Mouse (Mus musculus) ES-Bruce4 (cell line): ENCODE data around the gene Aknad1. TPM values are rescaled to one million over a fixed set of nuclear protein-coding genes. Genes with fewer than 3 reads are reported as not detected.

ENCODE experiments used
- H3K27ac ChIP-seq: 2 replicates; pipeline ENCODE4 v1.5.1; 2012; ENCODE audit warnings: low read length, inconsistent platforms; ENCODE audit not compliant: insufficient read depth
- H3K27me3 ChIP-seq: 2 replicates; pipeline ENCODE4 v1.6.1; 2012; ENCODE audit warnings: mild to moderate bottlenecking, low read length, inconsistent platforms; ENCODE audit not compliant: control insufficient read depth, poor library complexity, insufficient read depth, severe bottlenecking
- H3K36me3 ChIP-seq: 2 replicates; pipeline ENCODE4 v1.6.1; 2012; ENCODE audit warnings: inconsistent platforms, mild to moderate bottlenecking, low read length, moderate library complexity; ENCODE audit not compliant: control insufficient read depth, poor library complexity, insufficient read depth, severe bottlenecking
- H3K4me1 ChIP-seq: one replicate; pipeline ENCODE4 v1.8.1; 2011; ENCODE audit warnings: low read length; ENCODE audit not compliant: control insufficient read depth, insufficient read depth
- H3K4me3 ChIP-seq: 2 replicates; pipeline ENCODE4 v1.5.1; 2011; ENCODE audit warnings: low read depth, mild to moderate bottlenecking, low read length
- H3K9ac ChIP-seq: 2 replicates; pipeline ENCODE4 v1.6.1; 2012; ENCODE audit warnings: low read depth, mild to moderate bottlenecking, inconsistent platforms; ENCODE audit not compliant: poor library complexity, severe bottlenecking
- H3K9me3 ChIP-seq: replicated peaks from 2 replicates; pipeline ENCODE4 v1.6.1; 2012; ENCODE audit warnings: mild to moderate bottlenecking, low read length, inconsistent platforms; ENCODE audit not compliant: control insufficient read depth, poor library complexity, insufficient read depth, severe bottlenecking
- CTCF ChIP-seq: IDR thresholded peaks from one replicate; pipeline ENCODE4 v1.8.1; 2011; ENCODE audit warnings: low read depth, low read length
- EP300 ChIP-seq: IDR thresholded peaks from 2 replicates; pipeline ENCODE4 v1.6.1; 2011; ENCODE audit warnings: low read depth, low read length; ENCODE audit not compliant: insufficient read depth
- POLR2A ChIP-seq: IDR thresholded peaks from one replicate; pipeline ENCODE4 v1.8.1; 2011; ENCODE audit warnings: low read length; ENCODE audit not compliant: insufficient read depth
- polyA plus RNA-seq: library from polyadenylated mRNA; stranded (reverse); fragments of >200 nt; gene quantifications from 2 replicates; pipeline ENCODE4 v1.2.4, GENCODE M21; 2011; ENCODE audit warnings: low read depth; ENCODE audit not compliant: missing spikeins, insufficient read depth, insufficient read length

The Aknad1 gene
- polyA plus RNA-seq, 1 experiment = not detected

DNA sequence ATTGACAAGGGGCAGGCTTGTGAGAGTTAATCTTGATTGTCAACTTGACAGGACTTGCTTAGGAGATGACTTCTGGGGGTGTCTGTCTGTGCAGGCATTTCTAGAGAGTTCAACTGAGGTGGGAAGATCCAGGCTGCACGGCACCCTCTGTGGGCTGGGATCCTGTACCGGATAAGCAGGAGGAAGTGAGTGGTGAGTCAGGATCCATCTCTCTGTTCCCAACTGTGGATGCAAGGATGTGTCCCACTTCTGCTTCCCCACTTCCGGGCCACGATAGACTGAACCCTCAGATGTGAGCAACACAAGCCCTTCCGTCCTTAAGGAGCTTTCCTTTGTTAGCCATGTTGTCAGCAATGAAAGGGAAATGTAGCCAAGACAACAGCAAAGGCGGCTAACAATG lies 47.1 kb downstream of the Aknad1 start:
- Histone ChIP-seq H3K27ac (no peak overlapping the region), H3K4me3 (no peak overlapping the region), H3K4me1 (no peaks in the 10 kb centered on the region), H3K27me3 (no peaks in the 10 kb centered on the region), H3K9ac (no peak overlapping the region), H3K36me3 (no peaks in the 10 kb centered on the region), H3K9me3 (peaks cover 2% of the 10 kb centered on the region; the same call in 1 of the 2 replicates)
- TF ChIP-seq EP300 (no peak), POLR2A (no peak), CTCF (no peak)

DNA sequence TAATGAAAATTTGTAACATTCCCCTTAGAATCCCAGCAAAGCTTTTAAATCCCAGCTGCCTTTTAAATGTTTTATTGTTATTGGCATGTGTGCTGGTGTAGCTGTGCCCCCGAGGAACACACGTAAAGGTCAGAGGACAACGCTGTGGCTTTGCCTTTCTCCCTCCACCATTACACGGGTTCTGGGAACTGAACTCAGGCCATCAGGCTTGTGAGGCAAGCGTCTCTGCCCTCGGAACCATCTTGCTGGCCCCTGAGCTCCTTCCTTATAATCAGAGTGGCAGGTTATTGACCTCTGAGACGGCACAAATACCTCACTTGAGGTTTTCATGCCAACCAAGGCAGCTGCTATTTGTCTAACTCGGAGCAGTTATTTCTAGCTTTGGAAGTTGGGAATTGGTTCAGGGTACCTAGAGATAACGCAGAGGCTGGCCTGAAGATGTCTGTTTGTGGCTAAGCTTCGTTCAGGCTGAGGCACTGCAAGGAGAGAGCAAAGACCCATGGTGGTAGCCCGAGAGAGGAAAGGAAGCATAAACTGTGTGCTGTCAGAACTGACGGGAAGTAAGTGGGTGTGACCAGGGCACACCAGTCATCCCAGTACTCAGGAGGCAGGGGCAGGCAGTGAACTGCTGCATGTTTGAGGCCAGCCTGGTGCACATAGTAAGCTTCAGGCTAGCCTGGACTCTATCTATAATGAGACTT lies 48.4 kb downstream of the Aknad1 start:
- no peak overlapping the region for H3K27ac ChIP-seq
- H3K4me3 ChIP-seq = no peak overlapping the region
- H3K9me3 ChIP-seq = peaks cover 2% of the 10 kb centered on the region; the same call in 1 of the 2 replicates
- H3K9ac ChIP-seq = no peak overlapping the region
- no peaks in the 10 kb centered on the region for H3K27me3 ChIP-seq
- no peaks in the 10 kb centered on the region for H3K36me3 ChIP-seq
- H3K4me1 ChIP-seq = no peaks in the 10 kb centered on the region
- TF ChIP-seq POLR2A (no peak), CTCF (no peak), EP300 (no peak)

DNA sequence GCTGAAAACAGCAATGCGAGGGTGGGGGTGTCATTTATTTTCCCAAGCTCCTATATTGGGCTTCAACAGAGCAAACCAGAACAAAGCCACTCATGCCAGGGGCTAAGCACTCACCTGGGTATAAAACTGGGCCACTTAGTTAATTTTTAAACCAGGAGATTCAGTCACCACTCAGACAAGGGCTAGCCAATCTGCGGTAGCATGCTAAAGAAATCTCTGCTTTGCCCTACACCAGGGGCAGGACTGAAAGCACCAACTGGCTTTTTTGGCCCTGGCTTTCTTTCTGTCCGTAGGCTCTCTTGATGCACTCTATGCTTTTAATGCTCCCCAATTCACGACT lies 49.0 kb downstream of the Aknad1 start:
- H3K4me3 ChIP-seq = no peak overlapping the region
- no peaks in the 10 kb centered on the region for H3K27me3 ChIP-seq
- H3K27ac ChIP-seq = no peak overlapping the region
- H3K9ac ChIP-seq = no peak overlapping the region
- TF ChIP-seq EP300 (no peak), CTCF (no peak), POLR2A (no peak)
- H3K9me3 ChIP-seq = peaks cover 2% of the 10 kb centered on the region; the same call in 1 of the 2 replicates
- no peaks in the 10 kb centered on the region for H3K4me1 ChIP-seq
- H3K36me3 ChIP-seq = no peaks in the 10 kb centered on the region

DNA sequence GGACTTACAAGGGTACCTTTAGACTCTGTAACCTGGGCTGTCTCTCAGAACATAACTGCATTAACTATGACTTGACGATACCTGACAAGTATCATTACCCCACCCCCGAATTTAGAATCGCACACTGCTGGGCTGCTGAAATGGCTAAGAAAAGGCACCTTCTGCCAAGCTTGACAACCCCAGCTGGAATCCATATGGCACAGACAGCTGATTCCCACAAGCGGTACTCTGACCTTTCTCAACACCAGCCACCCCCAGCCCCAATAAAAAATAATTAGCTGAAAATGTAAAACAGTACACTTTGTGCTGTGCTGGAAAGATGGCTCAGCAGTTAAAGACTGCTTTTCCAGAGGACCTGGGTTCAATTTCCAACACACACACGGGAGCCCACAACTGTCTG lies 49.8 kb downstream of the Aknad1 start:
- Histone ChIP-seq H3K4me3 (no peak overlapping the region), H3K27ac (no peak overlapping the region), H3K36me3 (no peaks in the 10 kb centered on the region), H3K4me1 (no peaks in the 10 kb centered on the region), H3K9ac (no peak overlapping the region), H3K27me3 (no peaks in the 10 kb centered on the region), H3K9me3 (peaks cover 2% of the 10 kb centered on the region; the same call in 1 of the 2 replicates)
- no peak for TF ChIP-seq EP300
- no peak for TF ChIP-seq POLR2A
- TF ChIP-seq CTCF = no peak

DNA sequence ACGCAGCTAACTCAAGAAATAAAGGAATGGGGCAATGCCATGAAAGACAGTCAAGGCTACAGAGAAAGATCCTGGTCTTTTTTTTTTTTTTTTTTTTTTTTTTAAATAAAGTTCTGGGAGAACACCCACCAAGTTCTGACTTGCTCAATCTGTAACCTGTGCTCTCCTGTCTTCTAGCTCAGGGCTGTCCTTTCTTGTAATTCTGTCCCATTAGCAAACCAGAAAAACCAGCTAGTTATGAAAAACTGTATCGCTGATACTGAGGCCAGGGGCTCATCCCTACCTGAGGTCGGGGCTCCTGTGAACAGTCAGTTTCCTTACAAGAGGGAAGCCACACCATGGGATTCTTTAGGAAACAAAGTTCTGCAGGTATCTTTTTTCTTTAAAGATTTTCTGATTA lies 51.0 kb downstream of the Aknad1 start:
- TF ChIP-seq EP300 = no peak
- TF ChIP-seq POLR2A = no peak
- no peak for TF ChIP-seq CTCF
- Histone ChIP-seq H3K27ac (no peak overlapping the region), H3K27me3 (no peaks in the 10 kb centered on the region), H3K36me3 (no peaks in the 10 kb centered on the region), H3K4me1 (no peaks in the 10 kb centered on the region), H3K4me3 (no peak overlapping the region), H3K9me3 (no peaks in the 10 kb centered on the region), H3K9ac (no peak overlapping the region)

DNA sequence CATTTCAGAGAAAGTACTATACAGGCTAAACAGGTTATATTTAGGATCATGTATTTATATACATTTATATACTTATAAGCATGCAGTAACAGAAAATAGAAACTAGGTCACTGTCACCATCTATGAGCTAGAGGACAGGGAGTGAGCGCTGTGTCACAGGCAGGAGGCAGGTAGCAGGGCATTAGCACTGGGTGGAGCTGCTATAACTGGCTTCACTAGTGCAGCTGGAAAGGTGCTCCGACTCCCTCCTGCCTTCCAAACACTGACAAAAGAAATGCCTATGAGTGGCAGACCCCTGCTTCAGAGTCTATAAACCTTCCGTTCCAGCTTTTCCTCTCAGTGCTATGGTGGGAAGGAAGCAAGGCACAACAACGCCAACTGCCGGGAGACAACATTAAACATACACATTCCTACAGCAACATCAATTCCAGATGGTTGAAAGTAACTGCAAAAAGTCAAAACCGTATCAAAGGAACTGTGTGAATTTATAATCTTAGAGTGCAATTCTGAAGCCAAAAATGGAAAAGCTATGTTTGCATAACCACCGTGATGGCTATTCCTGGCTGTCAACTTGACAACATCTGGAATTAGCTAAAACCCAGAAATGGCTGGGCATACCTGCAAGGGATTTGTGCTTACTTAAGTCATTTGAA lies 51.7 kb downstream of the Aknad1 start:
- no peaks in the 10 kb centered on the region for H3K4me1 ChIP-seq
- TF ChIP-seq EP300 = no peak
- TF ChIP-seq POLR2A = no peak
- TF ChIP-seq CTCF = no peak

More for the DNA sequence above, 51.7 kb downstream of the Aknad1 start:
- Histone ChIP-seq H3K4me3 (no peak overlapping the region), H3K36me3 (no peaks in the 10 kb centered on the region), H3K27me3 (no peaks in the 10 kb centered on the region), H3K27ac (no peak overlapping the region), H3K9ac (no peak overlapping the region), H3K9me3 (no peaks in the 10 kb centered on the region)
